Mouse (Mus musculus): ENCODE data around the gene Rab11fip4. TPM values are rescaled to one million over a fixed set of nuclear protein-coding genes. Genes with fewer than 3 reads are reported as not detected.

Rab11fip4 gene
- total and polyA plus RNA-seq, 2 experiments from 2014 or later: not detected

DNA sequence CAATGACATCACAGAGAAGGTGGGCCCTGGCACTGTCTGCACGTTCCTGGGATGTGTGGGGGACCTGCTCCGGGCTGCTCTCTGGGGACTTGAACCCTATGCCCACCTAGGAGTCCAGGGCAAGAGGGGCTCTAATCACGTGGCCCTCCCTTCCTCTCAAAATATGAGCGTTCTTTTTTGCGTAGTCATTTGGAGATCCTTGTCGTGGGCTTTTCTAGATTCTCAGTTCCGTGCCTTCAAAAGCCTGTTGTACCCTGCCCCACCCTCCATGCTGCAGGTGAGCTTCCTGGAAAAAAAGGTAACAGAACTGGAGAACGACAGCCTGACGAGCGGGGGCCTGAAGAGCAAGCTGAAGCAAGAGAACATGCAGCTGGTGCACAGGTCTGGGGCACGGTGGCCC lies 94.1 kb downstream of the Rab11fip4 start:
- WGBS: 83% methylated on average over 11 of the region's 11 CpGs
- TF ChIP-seq CTCF (IDR thresholded peaks at IDR 0.05; ENCODE audit: low read depth) (no peak), EP300 (IDR thresholded peaks at IDR 0.05; ENCODE audit: low read depth) (no peak)
- no peaks in the 10 kb centered on the region for H3K36me3 ChIP-seq (replicated peaks; ENCODE audit: control insufficient read depth, insufficient read depth, low read length)
- H3K4me2 ChIP-seq (ENCODE audit: low read depth, low read length): no peak overlapping the region
- no peaks in the 10 kb centered on the region for H3K9me3 ChIP-seq (replicated peaks; ENCODE audit: control insufficient read depth, low read length)
- no peak overlapping the region for H3K4me3 ChIP-seq (ENCODE audit: low read depth, low read length)
- H3K9ac ChIP-seq (replicated peaks; ENCODE audit: low read depth, low read length): no peak overlapping the region
- DNase-seq (ENCODE audit: low spot score) (no peak), ATAC-seq (ENCODE audit: insufficient read depth, low read depth) (no peak)
- H3K27me3 ChIP-seq (ENCODE audit: control insufficient read depth, insufficient read depth, low read length): no peaks in the 10 kb centered on the region
- H3K27ac ChIP-seq (ENCODE audit: low read depth): no peak overlapping the region
- no peaks in the 10 kb centered on the region for H3K4me1 ChIP-seq (ENCODE audit: control insufficient read depth, insufficient read depth)

DNA sequence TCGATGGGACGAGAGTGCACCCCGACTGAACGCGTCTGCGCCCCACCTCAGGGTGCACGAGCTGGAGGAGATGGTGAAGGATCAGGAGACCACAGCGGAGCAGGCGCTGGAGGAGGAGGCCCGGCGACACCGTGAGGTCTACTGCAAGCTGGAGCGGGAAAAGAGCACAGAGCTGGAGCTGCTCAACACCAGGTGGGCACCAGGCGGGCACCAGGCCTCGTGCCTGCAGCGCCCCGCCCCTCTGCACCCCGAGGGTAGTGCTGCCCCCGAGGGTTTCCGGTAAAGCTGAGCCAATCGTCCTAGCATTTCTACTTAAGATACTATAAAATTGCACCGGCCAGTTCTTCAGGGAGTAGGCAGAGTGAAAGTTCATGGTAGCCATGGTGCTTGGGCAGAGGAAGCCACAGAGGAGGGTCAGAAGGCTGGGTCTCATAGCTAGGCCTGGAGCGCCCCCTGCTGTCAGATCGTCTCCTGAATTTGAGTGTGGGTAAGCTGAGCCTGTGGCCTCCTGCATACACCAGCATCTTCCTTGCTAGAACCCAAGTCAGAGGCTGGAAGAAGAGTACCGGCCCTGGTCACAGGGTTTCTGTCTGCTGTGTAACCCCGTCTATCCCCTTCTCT lies 95.6 kb downstream of the Rab11fip4 start:
- 61% methylated on average over 26 of the region's 26 CpGs for WGBS
- Histone ChIP-seq H3K36me3 (replicated peaks; ENCODE audit: control insufficient read depth, insufficient read depth, low read length) (no peaks in the 10 kb centered on the region), H3K9me3 (replicated peaks; ENCODE audit: control insufficient read depth, low read length) (no peaks in the 10 kb centered on the region), H3K27ac (ENCODE audit: low read depth) (no peak overlapping the region), H3K4me1 (ENCODE audit: control insufficient read depth, insufficient read depth) (no peaks in the 10 kb centered on the region), H3K4me3 (ENCODE audit: low read depth, low read length) (no peak overlapping the region), H3K27me3 (ENCODE audit: control insufficient read depth, insufficient read depth, low read length) (no peaks in the 10 kb centered on the region), H3K4me2 (ENCODE audit: low read depth, low read length) (no peak overlapping the region), H3K9ac (replicated peaks; ENCODE audit: low read depth, low read length) (no peak overlapping the region)
- no peak for TF ChIP-seq EP300 (IDR thresholded peaks at IDR 0.05; ENCODE audit: low read depth)
- peak; percentile 87 for TF ChIP-seq CTCF (IDR thresholded peaks at IDR 0.05; ENCODE audit: low read depth)
- DNase-seq (ENCODE audit: low spot score) (peak; percentile 82), ATAC-seq (ENCODE audit: insufficient read depth, low read depth) (peak; percentile 68; the same call in 1 of the 2 replicates)

DNA sequence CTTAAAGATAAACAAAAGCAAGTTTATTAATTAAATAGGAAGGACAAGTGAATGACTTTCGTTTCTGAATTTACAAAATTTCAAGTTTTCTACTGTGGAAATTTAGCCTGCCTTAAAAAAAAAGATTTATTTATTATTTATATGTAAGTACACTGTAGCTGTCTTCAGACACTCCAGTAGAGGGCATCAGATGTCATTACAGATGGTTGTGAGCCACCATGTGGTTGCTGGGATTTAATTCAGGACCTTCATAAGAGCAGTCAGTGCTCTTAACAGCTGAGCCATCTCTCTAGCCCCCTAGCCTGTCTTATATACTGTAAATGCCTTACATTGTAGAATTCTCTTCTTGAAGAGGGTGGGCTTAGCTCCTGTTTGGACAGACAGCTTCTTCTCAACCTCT lies 98.9 kb downstream of the Rab11fip4 start:
- no peak for TF ChIP-seq CTCF (IDR thresholded peaks at IDR 0.05; ENCODE audit: low read depth)
- no peak for TF ChIP-seq EP300 (IDR thresholded peaks at IDR 0.05; ENCODE audit: low read depth)
- no peak overlapping the region for H3K9ac ChIP-seq (replicated peaks; ENCODE audit: low read depth, low read length)
- H3K36me3 ChIP-seq (replicated peaks; ENCODE audit: control insufficient read depth, insufficient read depth, low read length): no peaks in the 10 kb centered on the region
- H3K27ac ChIP-seq (ENCODE audit: low read depth): no peak overlapping the region
- H3K27me3 ChIP-seq (ENCODE audit: control insufficient read depth, insufficient read depth, low read length): no peaks in the 10 kb centered on the region
- DNase-seq (ENCODE audit: low spot score) (no peak), ATAC-seq (ENCODE audit: insufficient read depth, low read depth) (no peak)
- H3K4me3 ChIP-seq (ENCODE audit: low read depth, low read length): no peak overlapping the region
- H3K4me2 ChIP-seq (ENCODE audit: low read depth, low read length): no peak overlapping the region
- WGBS: 66% methylated on average over 1 of the region's 1 CpGs
- no peaks in the 10 kb centered on the region for H3K4me1 ChIP-seq (ENCODE audit: control insufficient read depth, insufficient read depth)
- no peaks in the 10 kb centered on the region for H3K9me3 ChIP-seq (replicated peaks; ENCODE audit: control insufficient read depth, low read length)

DNA sequence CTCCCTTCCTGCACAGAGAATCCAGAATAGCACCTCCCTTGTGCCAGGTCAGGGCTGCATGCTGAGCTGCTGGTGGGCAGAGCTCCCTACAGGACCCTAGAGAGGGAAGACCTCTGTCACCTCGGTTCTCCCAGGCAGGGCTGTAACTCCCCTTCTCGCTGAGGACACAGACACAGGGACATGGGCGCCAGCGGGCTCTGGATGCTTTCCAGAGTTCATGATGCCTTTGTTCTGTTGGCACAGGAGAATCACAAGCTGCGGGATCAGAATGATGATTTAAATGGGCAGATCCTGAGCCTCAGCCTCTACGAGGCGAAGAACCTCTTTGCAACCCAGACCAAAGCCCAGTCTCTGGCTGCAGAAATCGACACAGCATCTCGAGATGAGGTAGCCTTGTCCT lies 100.5 kb downstream of the Rab11fip4 start:
- TF ChIP-seq EP300 (IDR thresholded peaks at IDR 0.05; ENCODE audit: low read depth) (no peak), CTCF (IDR thresholded peaks at IDR 0.05; ENCODE audit: low read depth) (no peak)
- no peaks in the 10 kb centered on the region for H3K4me1 ChIP-seq (ENCODE audit: control insufficient read depth, insufficient read depth)
- no peaks in the 10 kb centered on the region for H3K36me3 ChIP-seq (replicated peaks; ENCODE audit: control insufficient read depth, insufficient read depth, low read length)
- no peak overlapping the region for H3K9ac ChIP-seq (replicated peaks; ENCODE audit: low read depth, low read length)
- H3K27me3 ChIP-seq (ENCODE audit: control insufficient read depth, insufficient read depth, low read length): no peaks in the 10 kb centered on the region
- no peak overlapping the region for H3K4me3 ChIP-seq (ENCODE audit: low read depth, low read length)
- DNase-seq (ENCODE audit: low spot score) (no peak), ATAC-seq (ENCODE audit: insufficient read depth, low read depth) (no peak)
- no peaks in the 10 kb centered on the region for H3K9me3 ChIP-seq (replicated peaks; ENCODE audit: control insufficient read depth, low read length)
- no peak overlapping the region for H3K27ac ChIP-seq (ENCODE audit: low read depth)
- WGBS: 74% methylated on average over 9 of the region's 9 CpGs
- H3K4me2 ChIP-seq (ENCODE audit: low read depth, low read length): no peak overlapping the region

DNA sequence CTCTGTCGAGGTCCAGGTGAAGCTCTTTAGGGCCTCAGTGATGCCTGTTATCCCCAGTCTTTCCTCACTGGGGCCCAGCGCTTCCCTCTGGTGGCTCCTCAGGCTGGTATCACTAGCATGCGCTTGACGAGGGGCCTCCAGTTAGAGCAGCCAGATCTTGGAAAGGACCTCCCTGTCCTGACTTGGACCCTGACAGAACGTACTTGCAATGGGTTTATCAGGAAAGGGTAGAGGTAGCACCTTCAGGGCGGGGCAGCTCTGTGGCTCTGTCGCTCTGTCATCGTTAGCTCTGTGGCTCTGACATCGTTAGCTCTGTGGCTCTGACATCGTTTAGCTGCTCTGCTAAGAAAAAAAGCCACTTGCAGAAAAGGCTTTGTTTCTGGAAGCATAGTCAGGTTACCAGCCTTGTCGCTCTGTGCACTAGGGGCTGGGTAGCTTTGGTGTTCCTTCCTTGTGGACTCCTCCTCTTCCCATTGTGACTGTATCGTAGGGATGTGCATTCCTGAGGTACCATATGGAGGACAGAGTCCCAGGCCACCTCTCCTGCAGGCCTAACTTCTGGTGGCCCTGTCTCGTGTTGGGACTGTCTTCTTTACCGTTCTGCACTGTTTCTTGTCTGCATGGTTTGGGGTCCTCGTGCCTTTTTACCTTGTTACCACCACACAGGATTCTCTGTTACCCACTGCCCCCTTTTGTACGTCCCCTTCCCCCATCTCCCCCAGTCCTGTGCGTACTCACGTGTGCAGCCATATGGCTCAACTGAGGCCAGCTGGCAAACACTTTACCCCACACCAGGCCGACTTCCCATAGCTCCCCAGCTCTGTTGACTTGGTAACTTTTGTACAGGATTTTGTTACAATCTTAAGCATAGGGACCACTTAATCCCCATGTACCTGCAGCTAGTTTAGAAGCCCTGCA lies 105.6 kb downstream of the Rab11fip4 start:
- H3K36me3 ChIP-seq (replicated peaks; ENCODE audit: control insufficient read depth, insufficient read depth, low read length): peaks cover 8% of the 10 kb centered on the region; the same call in 1 of the 2 replicates
- H3K4me3 ChIP-seq (ENCODE audit: low read depth, low read length): no peak overlapping the region
- WGBS: 58% methylated on average over 19 of the region's 19 CpGs
- DNase-seq (ENCODE audit: low spot score): no peak
- no peaks in the 10 kb centered on the region for H3K27me3 ChIP-seq (ENCODE audit: control insufficient read depth, insufficient read depth, low read length)
- no peaks in the 10 kb centered on the region for H3K9me3 ChIP-seq (replicated peaks; ENCODE audit: control insufficient read depth, low read length)
- no peak overlapping the region for H3K4me2 ChIP-seq (ENCODE audit: low read depth, low read length)
- H3K9ac ChIP-seq (replicated peaks; ENCODE audit: low read depth, low read length): no peak overlapping the region
- no peak for ATAC-seq (ENCODE audit: insufficient read depth, low read depth)
- TF ChIP-seq CTCF (IDR thresholded peaks at IDR 0.05; ENCODE audit: low read depth) (no peak), EP300 (IDR thresholded peaks at IDR 0.05; ENCODE audit: low read depth) (no peak)
- no peak overlapping the region for H3K27ac ChIP-seq (ENCODE audit: low read depth)
- H3K4me1 ChIP-seq (ENCODE audit: control insufficient read depth, insufficient read depth): no peaks in the 10 kb centered on the region
